Mouse (Mus musculus): ENCODE measurements at regions not wholly inside any gene's neighbourhood (a gene's known extent, or its start where the extent isn't known, plus 50 kb on each side); places are given as distances from the start of the nearest gene placed in this dataset.

DNA sequence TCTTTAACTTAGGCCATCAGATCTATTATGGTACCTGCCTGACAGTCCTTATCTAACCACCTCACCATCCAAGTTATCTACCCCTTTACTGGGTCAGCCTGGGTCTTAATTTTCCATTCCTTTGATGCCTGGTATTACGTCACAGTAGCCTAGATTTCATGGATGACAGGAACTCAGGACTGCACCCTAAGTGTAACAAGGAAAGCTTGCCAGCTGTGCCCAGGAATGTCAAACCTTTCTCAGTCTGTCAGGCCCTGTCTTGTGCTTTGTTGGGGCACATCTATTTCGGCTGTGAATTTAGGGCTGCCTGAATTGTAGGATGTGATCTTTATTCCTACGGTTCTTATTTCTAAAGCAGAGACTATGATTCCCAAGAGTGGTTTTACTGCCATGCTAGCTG lies 94.6 kb upstream of the Arhgap5 start:
- no peak for TF ChIP-seq CTCF (conservative IDR thresholded peaks at IDR 0.05; ENCODE audit: low read length)
- no peak for TF ChIP-seq NANOG (IDR thresholded peaks at IDR 0.05; ENCODE audit: borderline replicate concordance, low read length)
- no peak for TF ChIP-seq POU5F1 (IDR thresholded peaks at IDR 0.05; ENCODE audit: borderline replicate concordance, low read length)
- H3K27me3 ChIP-seq (ENCODE audit: insufficient read depth, low read length), result no peaks in the 10 kb centered on the region
- H3K9me3 ChIP-seq (ENCODE audit: low read length), result no peaks in the 10 kb centered on the region
- H3K36me3 ChIP-seq (ENCODE audit: insufficient read depth, low read length), result no peaks in the 10 kb centered on the region
- H3K4me1 ChIP-seq (replicated peaks; ENCODE audit: low read depth, low read length), result peaks cover 9% of the 10 kb centered on the region
- no peak overlapping the region for H3K4me3 ChIP-seq (replicated peaks; ENCODE audit: low read length)

DNA sequence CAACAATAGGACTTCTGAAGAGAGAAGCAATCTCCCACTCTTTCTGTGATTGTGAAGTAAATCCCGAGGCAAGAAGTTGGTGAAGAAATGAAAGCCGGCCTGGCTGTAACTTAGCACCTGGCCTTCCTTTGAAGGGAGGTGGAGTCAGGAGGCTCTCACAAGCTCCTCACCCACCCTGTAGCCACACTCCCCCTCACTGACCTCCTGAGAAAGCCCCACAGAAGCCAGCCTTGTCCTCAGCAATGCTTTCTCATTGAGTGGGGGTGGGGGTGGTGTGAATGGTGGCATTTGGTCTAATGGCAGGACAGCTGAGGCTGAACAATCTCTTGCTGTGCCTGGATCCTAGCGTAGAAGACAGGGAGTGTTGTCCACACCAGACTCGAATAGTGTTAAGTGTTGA lies 91.6 kb upstream of the Arhgap5 start:
- H3K4me1 ChIP-seq (replicated peaks; ENCODE audit: low read depth, low read length), result peaks cover 9% of the 10 kb centered on the region

DNA sequence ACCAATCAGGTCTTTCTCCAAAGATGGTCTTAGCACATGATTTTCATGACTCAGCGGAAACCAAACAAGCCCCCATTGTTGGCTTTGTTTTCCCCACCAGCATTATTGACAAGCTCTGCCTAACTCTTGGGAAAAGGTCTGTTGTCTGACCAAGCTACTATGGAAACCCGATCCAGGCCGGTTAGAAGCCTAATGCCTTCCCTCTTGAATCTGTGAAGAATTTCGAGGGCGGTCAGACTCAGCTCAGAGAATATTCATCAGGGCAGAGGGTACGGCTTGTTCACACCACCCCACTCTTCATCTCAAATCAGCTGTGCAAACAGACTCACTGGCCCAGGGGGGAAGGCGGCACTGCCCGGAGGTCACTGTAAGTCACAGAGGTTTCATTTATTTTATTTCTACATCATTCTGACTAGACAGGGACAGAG lies 90.7 kb upstream of the Arhgap5 start:
- H3K4me3 ChIP-seq (replicated peaks; ENCODE audit: low read length), result no peak overlapping the region
- H3K36me3 ChIP-seq (ENCODE audit: insufficient read depth, low read length), result no peaks in the 10 kb centered on the region
- H3K4me1 ChIP-seq (replicated peaks; ENCODE audit: low read depth, low read length), result peaks cover 5% of the 10 kb centered on the region
- TF ChIP-seq CTCF (conservative IDR thresholded peaks at IDR 0.05; ENCODE audit: low read length), result no peak
- no peak for TF ChIP-seq NANOG (IDR thresholded peaks at IDR 0.05; ENCODE audit: borderline replicate concordance, low read length)
- no peak for TF ChIP-seq POU5F1 (IDR thresholded peaks at IDR 0.05; ENCODE audit: borderline replicate concordance, low read length)
- H3K27me3 ChIP-seq (ENCODE audit: insufficient read depth, low read length), result no peaks in the 10 kb centered on the region
- peaks cover 6% of the 10 kb centered on the region; the same call in 1 of the 2 replicates for H3K9me3 ChIP-seq (ENCODE audit: low read length)

More for the DNA sequence above, 91.6 kb upstream of the Arhgap5 start:
- no peaks in the 10 kb centered on the region for H3K27me3 ChIP-seq (ENCODE audit: insufficient read depth, low read length)
- TF ChIP-seq CTCF (conservative IDR thresholded peaks at IDR 0.05; ENCODE audit: low read length) (no peak), POU5F1 (IDR thresholded peaks at IDR 0.05; ENCODE audit: borderline replicate concordance, low read length) (no peak)
- peaks cover 6% of the 10 kb centered on the region; the same call in 1 of the 2 replicates for H3K9me3 ChIP-seq (ENCODE audit: low read length)
- no peaks in the 10 kb centered on the region for H3K36me3 ChIP-seq (ENCODE audit: insufficient read depth, low read length)
- no peak overlapping the region for H3K4me3 ChIP-seq (replicated peaks; ENCODE audit: low read length)

DNA sequence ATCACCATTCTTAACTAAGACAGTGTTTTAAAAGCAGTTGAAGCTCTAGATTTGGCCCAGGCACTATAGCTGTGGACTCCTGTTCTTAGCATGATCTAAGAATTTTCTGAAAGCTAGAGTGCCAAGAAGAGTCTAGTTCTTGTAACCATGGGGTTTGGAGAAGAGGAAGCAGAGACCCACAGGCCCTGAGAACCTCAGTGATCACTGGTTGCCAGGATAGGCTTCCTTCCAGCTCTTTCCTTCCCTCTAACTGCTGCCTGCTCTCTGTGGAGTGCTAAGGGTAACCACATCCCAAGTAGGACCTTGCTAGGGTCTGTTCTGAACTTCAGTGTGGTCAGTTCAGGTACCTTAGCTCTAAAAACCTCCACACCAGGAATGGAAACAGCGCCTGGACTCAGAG lies 81.0 kb upstream of the Arhgap5 start:
- Histone ChIP-seq H3K9me3 (ENCODE audit: low read length) (peaks cover 12% of the 10 kb centered on the region), H3K4me3 (replicated peaks; ENCODE audit: low read length) (no peak overlapping the region), H3K4me1 (replicated peaks; ENCODE audit: low read depth, low read length) (no peaks in the 10 kb centered on the region), H3K27me3 (ENCODE audit: insufficient read depth, low read length) (no peaks in the 10 kb centered on the region), H3K36me3 (ENCODE audit: insufficient read depth, low read length) (no peaks in the 10 kb centered on the region)
- TF ChIP-seq CTCF (conservative IDR thresholded peaks at IDR 0.05; ENCODE audit: low read length), result no peak
- TF ChIP-seq NANOG (IDR thresholded peaks at IDR 0.05; ENCODE audit: borderline replicate concordance, low read length), result no peak
- TF ChIP-seq POU5F1 (IDR thresholded peaks at IDR 0.05; ENCODE audit: borderline replicate concordance, low read length), result no peak

DNA sequence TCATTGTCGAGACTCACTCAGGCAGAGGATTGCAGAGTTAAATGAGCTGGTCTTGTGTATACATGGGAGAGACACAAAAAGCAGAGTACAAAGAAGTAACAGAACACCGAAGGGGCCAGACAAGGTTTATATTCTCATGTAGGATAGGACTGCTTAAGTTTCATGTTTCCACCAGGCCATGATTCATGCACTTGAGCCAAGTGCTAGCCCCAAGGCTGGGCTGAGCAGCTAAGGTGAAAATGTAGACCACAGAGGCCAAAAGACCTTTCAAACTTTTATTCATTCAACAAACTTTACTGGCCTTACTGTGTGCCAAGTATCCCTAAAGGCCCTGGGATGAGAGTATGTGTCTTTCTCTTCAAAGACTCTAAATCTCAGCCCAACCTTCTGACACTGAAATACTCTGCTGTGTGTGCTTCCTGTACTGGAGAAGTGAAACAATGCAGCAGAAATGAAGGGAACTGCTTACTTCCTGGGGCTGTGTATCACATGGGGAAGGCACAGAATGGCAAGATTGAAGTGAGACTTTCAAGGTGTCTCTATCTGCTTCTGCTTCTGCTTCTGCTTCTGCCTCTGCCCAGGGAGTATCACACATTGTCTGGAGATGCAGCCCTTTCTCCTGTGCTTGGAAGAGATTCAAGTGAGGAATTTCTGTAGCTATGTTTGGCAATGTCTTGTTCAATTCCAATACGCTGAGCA lies 79.3 kb upstream of the Arhgap5 start:
- no peak overlapping the region for H3K4me3 ChIP-seq (replicated peaks; ENCODE audit: low read length)
- no peaks in the 10 kb centered on the region for H3K27me3 ChIP-seq (ENCODE audit: insufficient read depth, low read length)
- peaks cover 12% of the 10 kb centered on the region for H3K9me3 ChIP-seq (ENCODE audit: low read length)
- no peak for TF ChIP-seq POU5F1 (IDR thresholded peaks at IDR 0.05; ENCODE audit: borderline replicate concordance, low read length)
- no peak for TF ChIP-seq NANOG (IDR thresholded peaks at IDR 0.05; ENCODE audit: borderline replicate concordance, low read length)
- H3K36me3 ChIP-seq (ENCODE audit: insufficient read depth, low read length), result no peaks in the 10 kb centered on the region
- no peaks in the 10 kb centered on the region for H3K4me1 ChIP-seq (replicated peaks; ENCODE audit: low read depth, low read length)

DNA sequence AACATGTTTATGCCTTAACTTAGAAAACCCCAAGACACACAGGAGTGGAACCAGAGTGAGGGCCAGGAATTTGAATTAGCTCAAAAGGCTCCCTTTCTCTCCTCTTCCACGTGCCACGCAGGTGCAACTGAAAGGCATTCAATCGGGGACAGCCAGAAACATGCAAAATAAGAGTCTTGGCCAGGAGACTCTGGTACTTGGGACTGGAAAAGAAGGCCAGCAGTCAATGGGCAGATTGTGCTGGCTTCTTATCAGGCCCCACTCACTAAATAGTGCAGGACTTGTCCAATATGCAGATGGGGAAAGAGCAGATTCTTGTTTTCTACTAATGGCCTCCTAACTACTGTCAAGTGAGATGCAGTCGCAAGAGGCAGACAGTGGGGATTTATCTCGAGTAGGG lies 73.8 kb upstream of the Arhgap5 start:
- TF ChIP-seq CTCF (conservative IDR thresholded peaks at IDR 0.05; ENCODE audit: low read length), result no peak
- TF ChIP-seq POU5F1 (IDR thresholded peaks at IDR 0.05; ENCODE audit: borderline replicate concordance, low read length), result no peak
- no peak for TF ChIP-seq NANOG (IDR thresholded peaks at IDR 0.05; ENCODE audit: borderline replicate concordance, low read length)
- Histone ChIP-seq H3K9me3 (ENCODE audit: low read length) (no peaks in the 10 kb centered on the region), H3K27me3 (ENCODE audit: insufficient read depth, low read length) (0 out of 2 replicates have a peak, but pooled peaks cover 6% of the 10 kb centered on the region)

DNA sequence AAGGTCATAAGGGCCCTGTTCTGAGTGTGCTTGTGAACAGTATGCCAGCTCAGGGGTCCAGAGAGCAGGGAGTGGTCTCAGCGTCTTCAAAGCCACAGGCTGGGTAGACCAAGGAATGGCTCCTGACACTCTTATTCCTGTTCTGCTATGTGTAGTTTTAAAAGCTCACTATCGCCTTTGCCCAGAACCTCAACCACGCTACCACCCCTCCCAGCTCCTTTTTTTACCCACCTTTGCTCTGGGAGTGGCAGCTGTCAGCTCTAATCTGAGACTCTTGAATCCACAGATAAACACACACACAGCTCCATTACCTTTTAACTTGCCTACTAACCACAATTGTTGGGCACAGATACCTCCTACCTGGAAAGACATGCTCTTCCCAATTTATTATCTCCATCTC lies 71.8 kb upstream of the Arhgap5 start:
- Histone ChIP-seq H3K36me3 (ENCODE audit: insufficient read depth, low read length) (no peaks in the 10 kb centered on the region), H3K9me3 (ENCODE audit: low read length) (no peaks in the 10 kb centered on the region), H3K4me1 (replicated peaks; ENCODE audit: low read depth, low read length) (peaks cover 6% of the 10 kb centered on the region), H3K4me3 (replicated peaks; ENCODE audit: low read length) (no peak overlapping the region), H3K27me3 (ENCODE audit: insufficient read depth, low read length) (0 out of 2 replicates have a peak, but pooled peaks cover 6% of the 10 kb centered on the region)
- TF ChIP-seq CTCF (conservative IDR thresholded peaks at IDR 0.05; ENCODE audit: low read length), result no peak
- no peak for TF ChIP-seq NANOG (IDR thresholded peaks at IDR 0.05; ENCODE audit: borderline replicate concordance, low read length)
- TF ChIP-seq POU5F1 (IDR thresholded peaks at IDR 0.05; ENCODE audit: borderline replicate concordance, low read length), result no peak

More for the DNA sequence above, 73.8 kb upstream of the Arhgap5 start:
- no peaks in the 10 kb centered on the region for H3K36me3 ChIP-seq (ENCODE audit: insufficient read depth, low read length)
- H3K4me3 ChIP-seq (replicated peaks; ENCODE audit: low read length), result no peak overlapping the region
- H3K4me1 ChIP-seq (replicated peaks; ENCODE audit: low read depth, low read length), result no peaks in the 10 kb centered on the region

DNA sequence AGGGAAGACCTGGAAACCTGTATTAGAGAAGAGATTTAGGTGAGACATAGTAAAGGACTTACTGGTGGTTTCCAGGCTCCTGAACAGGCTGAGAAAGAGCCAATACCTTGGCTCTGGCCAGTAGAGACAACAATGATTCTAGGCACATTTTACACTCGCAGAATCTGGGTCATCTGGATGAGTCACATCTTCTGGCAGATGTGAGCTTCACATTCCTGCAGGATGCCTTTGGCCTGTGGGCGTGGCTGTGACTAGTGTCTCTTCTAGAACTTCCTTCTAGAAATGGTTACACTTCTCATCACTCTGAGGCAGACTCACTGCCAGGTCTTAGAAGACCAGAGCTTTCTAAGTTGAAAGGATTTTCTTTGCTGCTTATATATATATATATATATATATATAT lies 69.8 kb upstream of the Arhgap5 start:
- no peaks in the 10 kb centered on the region for H3K36me3 ChIP-seq (ENCODE audit: insufficient read depth, low read length)
- TF ChIP-seq CTCF (conservative IDR thresholded peaks at IDR 0.05; ENCODE audit: low read length), result no peak
- no peak for TF ChIP-seq POU5F1 (IDR thresholded peaks at IDR 0.05; ENCODE audit: borderline replicate concordance, low read length)
- TF ChIP-seq NANOG (IDR thresholded peaks at IDR 0.05; ENCODE audit: borderline replicate concordance, low read length), result no peak
- H3K4me3 ChIP-seq (replicated peaks; ENCODE audit: low read length), result no peak overlapping the region
- H3K27me3 ChIP-seq (ENCODE audit: insufficient read depth, low read length), result 0 out of 2 replicates have a peak, but pooled peaks cover 6% of the 10 kb centered on the region
- H3K9me3 ChIP-seq (ENCODE audit: low read length), result no peaks in the 10 kb centered on the region
- peaks cover 6% of the 10 kb centered on the region for H3K4me1 ChIP-seq (replicated peaks; ENCODE audit: low read depth, low read length)

DNA sequence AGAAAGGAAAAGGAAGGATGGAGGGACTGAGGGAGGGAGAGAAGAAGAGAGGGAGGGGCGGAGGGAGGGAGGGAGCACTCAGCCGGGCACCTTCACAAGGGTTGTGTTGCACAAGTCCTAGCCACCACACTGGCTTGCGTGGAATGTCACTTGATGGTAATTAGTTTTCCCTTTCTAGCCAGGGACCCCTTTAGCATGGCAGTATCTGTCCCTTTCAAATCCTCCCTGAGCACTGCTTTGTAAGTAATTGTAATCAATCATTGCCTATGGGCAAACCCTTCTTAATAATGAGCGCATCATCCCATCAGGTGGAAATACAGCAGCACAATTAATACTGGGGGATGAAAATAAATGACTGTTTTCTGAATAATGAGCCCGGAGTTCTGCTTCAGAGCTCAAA lies 68.5 kb upstream of the Arhgap5 start:
- H3K36me3 ChIP-seq (ENCODE audit: insufficient read depth, low read length), result no peaks in the 10 kb centered on the region
- no peaks in the 10 kb centered on the region for H3K9me3 ChIP-seq (ENCODE audit: low read length)
- TF ChIP-seq CTCF (conservative IDR thresholded peaks at IDR 0.05; ENCODE audit: low read length), result no peak
- TF ChIP-seq POU5F1 (IDR thresholded peaks at IDR 0.05; ENCODE audit: borderline replicate concordance, low read length), result no peak
- no peak for TF ChIP-seq NANOG (IDR thresholded peaks at IDR 0.05; ENCODE audit: borderline replicate concordance, low read length)
- H3K4me1 ChIP-seq (replicated peaks; ENCODE audit: low read depth, low read length), result peaks cover 6% of the 10 kb centered on the region
- no peak overlapping the region for H3K4me3 ChIP-seq (replicated peaks; ENCODE audit: low read length)
- H3K27me3 ChIP-seq (ENCODE audit: insufficient read depth, low read length), result 0 out of 2 replicates have a peak, but pooled peaks cover 6% of the 10 kb centered on the region

Data from E14TG2a.4 (cell line).